Mouse (Mus musculus) stomach, embryonic 16.5 days (tissue): ENCODE measurements around the gene Tbc1d30. TPM values are rescaled to one million over a fixed set of nuclear protein-coding genes. Genes with fewer than 3 reads are reported as not detected.

Experiments used
- ATAC-seq: fragments of 200-750 bp; cut with Nextera tagmentation; 2 replicates; pipeline ENCODE4 v1.8.0; 2017; ENCODE audit warnings: moderate number of reproducible peaks, moderate TSS enrichment; ENCODE audit not compliant: insufficient read depth, low FRiP score
- H3K27ac ChIP-seq: fragments of 300-500 bp; sonication (generic); 2 replicates; pipeline ENCODE4 v1.5.1; 2014; ENCODE audit warnings: low read length
- H3K27me3 ChIP-seq: fragments of 300-500 bp; sonication (generic); 2 replicates; pipeline ENCODE4 v1.6.1; 2014; ENCODE audit warnings: low read length, control low read depth, mixed read lengths; ENCODE audit not compliant: control insufficient read depth, insufficient read depth
- H3K36me3 ChIP-seq: fragments of 300-500 bp; sonication (generic); 2 replicates; pipeline ENCODE4 v1.6.1; 2014; ENCODE audit warnings: low read length; ENCODE audit not compliant: control insufficient read depth, insufficient read depth
- H3K4me1 ChIP-seq: fragments of 300-500 bp; sonication (generic); 2 replicates; pipeline ENCODE4 v1.6.1; 2014; ENCODE audit warnings: low read length, control low read depth, mixed read lengths; ENCODE audit not compliant: control insufficient read depth, insufficient read depth
- H3K4me2 ChIP-seq: fragments of 300-500 bp; sonication (generic); 2 replicates; pipeline ENCODE4 v1.6.1; 2014; ENCODE audit warnings: low read depth, low read length, mixed read lengths
- H3K4me3 ChIP-seq: fragments of 300-500 bp; sonication (generic); replicated peaks from 2 replicates; pipeline ENCODE4 v1.5.1; 2014; ENCODE audit warnings: mild to moderate bottlenecking, low read length
- H3K9ac ChIP-seq: fragments of 300-500 bp; sonication (generic); 2 replicates; pipeline ENCODE4 v1.6.1; 2014; ENCODE audit warnings: low read length
- H3K9me3 ChIP-seq: fragments of 300-500 bp; sonication (generic); replicated peaks from 2 replicates; pipeline ENCODE4 v1.6.1; 2016; ENCODE audit warnings: low read length, control low read depth; ENCODE audit not compliant: control insufficient read depth
- WGBS: fragments of 180-500 bp; shearing (Covaris S2); extraction: QIAGEN DNeasy Blood & Tissue Kit; methylation state at CpG from one replicate; pipeline ENCODE4 v1.1.7; 2014; 5-methylcytosine and 5-hydroxymethylcytosine counted together
- polyA plus RNA-seq: library from polyadenylated mRNA; unstranded; fragments of >200 nt; fragmentation: Nextera tagmentation; extraction: Ambion mirVana; gene quantifications from 2 replicates; pipeline ENCODE4 v1.2.1, GENCODE M21; 2015

Gene Tbc1d30
- polyA plus RNA-seq, 1 experiment from 2014 or later = 5.8 TPM

- WGBS = 80% methylated on average over 7 of the region's 7 CpGs
Observed at GRCm38 (mm10) chr10:121218616-121219015, 132.5 kb downstream of the Tbc1d30 start.

GRCm38 (mm10) chr10:121216804-121217203, 134.3 kb downstream of the Tbc1d30 start:
- Histone ChIP-seq H3K4me2 (no peak overlapping the region), H3K36me3 (no peaks in the 10 kb centered on the region), H3K4me3 (no peak overlapping the region), H3K27ac (no peak overlapping the region), H3K4me1 (no peaks in the 10 kb centered on the region), H3K9ac (no peak overlapping the region), H3K9me3 (peaks cover 4% of the 10 kb centered on the region; the same call in 1 of the 2 replicates), H3K27me3 (no peaks in the 10 kb centered on the region)
- WGBS = 91% methylated on average over 3 of the region's 3 CpGs
- ATAC-seq = no peak

More at GRCm38 (mm10) chr10:121218616-121219015, 132.5 kb downstream of the Tbc1d30 start:
- H3K9me3 ChIP-seq = peaks cover 4% of the 10 kb centered on the region; the same call in 1 of the 2 replicates
- H3K4me1 ChIP-seq = no peaks in the 10 kb centered on the region
- H3K4me3 ChIP-seq = no peak overlapping the region
- H3K4me2 ChIP-seq = no peak overlapping the region
- no peaks in the 10 kb centered on the region for H3K36me3 ChIP-seq
- no peak overlapping the region for H3K9ac ChIP-seq
- H3K27ac ChIP-seq = no peak overlapping the region
- no peak for ATAC-seq
- no peaks in the 10 kb centered on the region for H3K27me3 ChIP-seq

Other genes with a start within 250 kb of the Tbc1d30 start
- 37.5 and 41.7 TPM in 2 replicates for gene Gns, start 13.8 kb upstream of the Tbc1d30 start, polyA plus RNA-seq
- gene Rassf3, start 125.1 kb upstream of the Tbc1d30 start, polyA plus RNA-seq = 21.3 and 22.0 TPM in 2 replicates
- 34.2 and 36.7 TPM in 2 replicates for gene Tbk1, start 235.5 kb upstream of the Tbc1d30 start, polyA plus RNA-seq